Mouse (Mus musculus) neural tube, embryonic 12.5 days (tissue): ENCODE measurements at regions not wholly inside any gene's neighbourhood (a gene's known extent, or its start where the extent isn't known, plus 50 kb on each side); places are given as distances from the start of the nearest gene placed in this dataset.

ENCODE experiments used
- ATAC-seq: fragments of 200-750 bp; cut with Nextera tagmentation; 2 replicates; pipeline ENCODE4 v1.8.0; 2017; ENCODE audit warnings: low read depth, mild to moderate bottlenecking, moderate TSS enrichment, moderate library complexity; ENCODE audit not compliant: low FRiP score
- H3K27ac ChIP-seq: fragments of 300-500 bp; sonication (generic); 2 replicates; pipeline ENCODE4 v1.5.1; 2016
- H3K27me3 ChIP-seq: fragments of 300-500 bp; sonication (generic); replicated peaks from 2 replicates; pipeline ENCODE4 v1.6.1; 2016; ENCODE audit warnings: mild to moderate bottlenecking
- H3K36me3 ChIP-seq: fragments of 300-500 bp; sonication (generic); 2 replicates; pipeline ENCODE4 v1.6.1; 2016; ENCODE audit warnings: mild to moderate bottlenecking
- H3K4me1 ChIP-seq: fragments of 300-500 bp; sonication (generic); 2 replicates; pipeline ENCODE4 v1.6.1; 2016
- H3K4me2 ChIP-seq: fragments of 300-500 bp; sonication (generic); replicated peaks from 2 replicates; pipeline ENCODE4 v1.6.1; 2016; ENCODE audit warnings: mild to moderate bottlenecking
- H3K4me3 ChIP-seq: fragments of 300-500 bp; sonication (generic); 2 replicates; pipeline ENCODE4 v1.5.1; 2016
- H3K9ac ChIP-seq: fragments of 300-500 bp; sonication (generic); 2 replicates; pipeline ENCODE4 v1.6.1; 2016; ENCODE audit warnings: mild to moderate bottlenecking
- H3K9me3 ChIP-seq: fragments of 300-500 bp; sonication (generic); 2 replicates; pipeline ENCODE4 v1.6.1; 2016; ENCODE audit warnings: mild to moderate bottlenecking
- WGBS: fragments of 180-500 bp; shearing (Covaris S2); methylation state at CpG from one replicate; pipeline ENCODE4 v1.1.7; 2016; 5-methylcytosine and 5-hydroxymethylcytosine counted together

DNA sequence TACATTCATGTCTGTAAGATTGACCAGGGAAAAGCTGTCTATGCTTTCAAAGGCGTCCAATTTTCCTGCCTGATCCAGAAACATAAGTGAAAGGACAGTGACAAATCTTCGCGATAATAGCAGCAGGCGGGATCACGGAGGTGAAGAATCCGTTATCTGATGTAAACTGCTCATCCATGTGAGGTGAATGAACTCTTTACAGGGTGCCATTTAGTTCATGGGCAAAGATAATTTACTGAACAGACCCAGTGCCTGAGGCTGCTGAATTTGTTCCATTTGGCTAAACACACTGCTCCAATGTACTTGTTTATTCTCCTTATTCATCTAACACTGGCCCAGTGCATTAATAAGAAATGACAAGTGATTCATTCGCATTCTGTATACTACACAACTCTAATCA is 3534.3 kb upstream of the Lrrc6 start:
- H3K27ac ChIP-seq = no peak overlapping the region
- H3K4me2 ChIP-seq = no peak overlapping the region
- H3K36me3 ChIP-seq = no peaks in the 10 kb centered on the region
- H3K9me3 ChIP-seq = no peaks in the 10 kb centered on the region
- no peaks in the 10 kb centered on the region for H3K4me1 ChIP-seq
- H3K9ac ChIP-seq = no peak overlapping the region
- peak; percentile 58; the same call in 1 of the 2 replicates for ATAC-seq
- H3K4me3 ChIP-seq = no peak overlapping the region
- H3K27me3 ChIP-seq = no peaks in the 10 kb centered on the region
- WGBS = 63% methylated on average over 7 of the region's 7 CpGs

DNA sequence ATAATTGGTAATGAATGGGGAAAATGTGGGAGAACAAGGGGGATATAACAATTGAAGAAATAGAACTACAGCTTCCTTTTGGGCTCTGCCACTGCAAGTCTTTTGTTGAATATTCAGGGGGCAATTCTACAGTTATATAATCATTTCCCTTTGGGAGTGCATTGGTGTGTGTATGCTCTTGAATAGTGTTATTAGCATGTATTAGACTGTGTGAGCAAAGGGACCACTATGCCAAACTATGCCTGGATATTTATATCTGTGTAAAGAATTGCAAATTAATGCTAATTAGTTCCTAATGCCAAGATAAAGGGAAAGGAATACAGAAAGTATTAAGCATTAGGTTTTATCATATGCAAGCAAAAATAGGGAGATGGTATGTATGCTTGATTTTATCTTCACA is 3528.8 kb upstream of the Lrrc6 start:
- ATAC-seq = no peak
- Histone ChIP-seq H3K4me1 (no peaks in the 10 kb centered on the region), H3K36me3 (no peaks in the 10 kb centered on the region), H3K4me3 (no peak overlapping the region), H3K9me3 (no peaks in the 10 kb centered on the region), H3K9ac (no peak overlapping the region), H3K4me2 (no peak overlapping the region), H3K27ac (no peak overlapping the region), H3K27me3 (no peaks in the 10 kb centered on the region)

DNA sequence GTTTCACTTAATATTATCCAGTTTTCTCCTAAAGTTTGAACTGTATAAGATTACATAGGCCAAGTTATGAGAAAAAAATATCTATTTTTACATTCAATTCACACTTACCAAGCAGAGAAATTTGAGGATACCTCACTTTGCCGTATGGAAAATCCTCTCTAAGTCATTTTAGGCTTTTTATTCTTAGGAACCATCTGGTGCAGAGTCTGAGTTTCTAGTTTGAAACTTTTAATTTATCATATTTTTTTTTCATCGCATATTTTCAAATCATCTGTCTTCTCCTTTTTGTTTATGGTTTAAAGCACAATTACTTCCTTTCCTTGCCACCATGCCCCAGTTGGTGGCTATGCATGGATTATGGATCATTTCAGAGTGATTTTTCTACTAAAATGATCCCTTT is 3512.1 kb upstream of the Lrrc6 start:
- Histone ChIP-seq H3K9me3 (no peaks in the 10 kb centered on the region), H3K4me1 (no peaks in the 10 kb centered on the region), H3K4me2 (no peak overlapping the region), H3K27ac (no peak overlapping the region), H3K9ac (no peak overlapping the region), H3K27me3 (no peaks in the 10 kb centered on the region), H3K36me3 (no peaks in the 10 kb centered on the region), H3K4me3 (no peak overlapping the region)
- no peak for ATAC-seq
- 90% methylated on average over 2 of the region's 2 CpGs for WGBS
